Mouse (Mus musculus) adrenal gland, postnatal 25 days (tissue): ENCODE data around the gene Nhp2. TPM values are rescaled to one million over a fixed set of nuclear protein-coding genes. Genes with fewer than 3 reads are reported as not detected.

ENCODE experiments used
- DNase-seq: peaks from one replicate; pipeline ENCODE4 v3.0.0; 2021; ENCODE audit warnings: mixed read lengths
- long read RNA-seq: library from polyadenylated mRNA; stranded (forward); transcript quantifications from one replicate; pipeline ENCODE4 v2.0.0, GENCODE M21; 2021
- total RNA-seq: library from RNA; stranded (reverse); gene quantifications from 2 replicates; pipeline ENCODE4 v1.2.3, GENCODE M21; 2021

Nhp2 gene
- 68.0 and 76.9 TPM in 2 replicates for total RNA-seq
- long read RNA-seq, transcript Nhp2-202 (4 exons, 1,042 nt), result major isoform, 54 of 56 reads
- long read RNA-seq, partial matches to known transcripts, result 0 of 56 reads
- long read RNA-seq, other reads (novel, unspliced or antisense), result 1 of 56 reads

- peak; percentile 93 for DNase-seq
These were observed at the start of gene Nhp2 for GRCm38 (mm10) chr11:51619409-51620060. Gene Nhp2, plus strand, starts transcription at chr11:51619735.

DNA sequence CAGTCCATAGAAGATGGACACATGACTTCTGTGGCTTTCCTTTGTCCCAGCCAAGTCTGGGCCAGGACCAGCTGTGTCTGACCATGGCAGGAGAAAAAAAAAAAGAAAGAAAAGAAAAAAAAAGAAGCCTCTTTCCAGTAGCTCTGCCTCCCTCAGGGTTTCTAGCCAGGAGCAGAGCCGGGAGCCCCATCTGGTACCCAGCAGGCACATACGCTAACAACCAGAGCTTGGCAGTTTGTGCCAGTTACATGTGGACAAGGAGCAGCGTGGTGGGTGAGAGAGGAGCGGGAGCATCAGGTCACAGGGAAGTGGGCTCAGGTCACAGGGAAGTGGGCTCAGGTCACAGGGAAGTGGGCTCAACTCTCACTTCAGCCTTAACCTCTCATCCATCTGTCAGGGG lies 43.1 kb upstream of the Nhp2 start:
- no peak for DNase-seq

GRCm38 (mm10) chr11:51577587-51577986 lies 41.9 kb upstream of the Nhp2 start:
- no peak for DNase-seq

GRCm38 (mm10) chr11:51579024-51579423 lies 40.5 kb upstream of the Nhp2 start:
- DNase-seq, result no peak

DNA sequence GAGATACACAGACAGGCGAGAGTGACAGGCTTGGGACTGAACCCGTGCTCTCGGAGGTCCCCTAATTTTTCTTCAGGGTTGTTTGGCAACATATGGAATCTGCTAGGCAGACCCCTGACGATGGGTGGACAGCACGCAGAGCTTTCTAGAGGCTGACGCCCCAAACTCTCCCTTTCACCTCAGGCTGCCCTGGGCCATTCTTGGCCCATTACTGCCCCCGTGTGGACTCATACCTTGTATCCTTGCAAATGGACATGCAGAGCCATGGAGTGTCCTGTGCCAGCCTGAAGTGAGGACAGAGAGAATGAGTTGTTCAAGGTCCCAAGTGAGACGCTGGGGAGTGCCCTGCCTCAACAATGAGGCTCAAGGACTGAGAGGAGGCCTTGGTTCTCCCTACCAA lies 36.8 kb upstream of the Nhp2 start:
- DNase-seq, result peak; percentile 82

DNA sequence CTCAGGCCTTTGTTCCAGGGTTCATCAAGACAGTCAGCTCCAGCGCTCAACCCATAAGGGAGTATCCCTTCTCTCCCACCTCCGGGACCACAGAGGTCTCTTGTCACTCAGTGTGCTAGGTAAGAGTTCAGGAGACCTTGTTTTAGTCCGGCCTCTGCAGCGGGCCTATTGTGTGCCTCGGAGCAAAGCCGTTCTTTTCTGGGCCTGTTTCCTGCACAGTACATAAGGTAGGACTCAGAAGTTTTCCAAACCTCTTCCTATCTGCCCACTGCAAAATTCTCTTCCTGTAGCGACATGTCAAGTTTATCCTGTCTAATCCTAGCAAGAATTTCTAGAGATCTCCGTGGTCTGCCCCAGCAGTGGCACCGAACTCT lies 35.5 kb upstream of the Nhp2 start:
- no peak for DNase-seq

DNA sequence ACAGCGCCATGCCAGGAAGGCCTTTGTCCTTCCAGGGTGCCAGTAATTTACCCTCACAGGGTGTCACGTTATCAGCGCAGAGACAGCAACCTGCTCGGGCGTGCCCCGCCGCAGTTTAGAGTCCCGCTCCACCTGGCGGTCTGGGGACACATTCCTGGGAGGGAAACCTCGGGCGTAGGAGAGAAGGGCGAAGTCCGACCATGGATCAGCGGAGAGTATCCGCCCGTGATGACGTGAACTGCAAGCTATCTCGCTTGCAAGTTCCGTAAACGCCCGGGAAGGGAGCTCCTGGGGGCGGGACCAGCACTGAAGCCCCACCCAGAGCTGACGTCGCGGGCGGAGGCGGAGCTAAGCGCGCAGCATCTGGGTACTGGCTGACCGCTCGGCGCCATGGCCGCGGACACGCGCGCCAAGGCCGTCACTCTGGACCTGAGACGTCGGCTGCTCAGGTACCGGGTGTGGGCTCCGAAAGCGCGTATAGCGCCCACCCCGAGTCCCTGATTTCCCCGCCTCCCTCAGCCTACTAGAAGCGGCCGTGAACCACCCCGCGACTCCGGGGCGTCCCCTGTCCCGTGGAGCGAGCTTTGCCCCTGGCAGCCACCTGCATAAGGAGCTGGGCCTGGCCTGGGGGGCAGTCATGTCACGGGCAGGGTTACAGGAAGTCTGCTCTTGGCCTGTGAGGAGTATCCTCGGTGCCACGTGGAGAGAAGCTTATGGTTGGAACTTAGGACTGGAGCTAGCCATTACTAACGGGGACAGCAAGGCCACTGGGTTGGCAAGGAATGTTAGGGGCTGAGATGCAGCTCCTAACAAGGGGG lies 34.9 kb upstream of the Nhp2 start, which contains the start of gene Phykpl:
Gene Phykpl (plus strand): TSS at position 327 of the 818 bp plus-strand sequence.
- DNase-seq, result peak; percentile 97

DNA sequence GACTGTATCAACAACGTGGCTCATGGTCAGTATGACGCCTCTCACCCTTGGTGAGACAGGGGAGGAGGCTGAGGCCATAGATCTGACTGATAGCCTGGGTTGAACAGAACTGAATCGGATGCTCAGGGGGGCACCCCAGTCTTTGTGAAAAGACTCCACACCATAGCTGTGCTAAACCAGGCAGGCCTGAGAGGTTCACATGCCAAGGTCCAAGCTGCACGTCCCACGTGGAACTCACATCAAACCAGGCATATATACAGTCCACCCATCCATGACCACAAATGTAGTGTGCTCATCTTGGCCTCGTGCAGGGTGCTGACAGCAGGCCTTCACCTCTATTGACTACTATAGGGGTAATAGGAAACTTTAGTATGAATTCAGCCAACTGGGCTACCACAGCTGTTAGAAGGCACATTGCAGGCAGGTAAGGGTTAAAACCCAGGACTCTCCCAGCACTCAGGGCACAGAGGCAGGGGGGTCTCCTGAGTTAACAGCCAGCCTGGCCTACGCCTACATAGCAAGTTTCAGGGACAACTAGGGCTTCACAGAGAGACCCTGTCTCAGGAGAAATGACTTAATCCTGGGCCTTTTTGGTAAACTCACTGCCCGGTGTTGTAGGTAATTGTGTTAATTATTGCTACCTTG lies 33.8 kb upstream of the Nhp2 start:
- DNase-seq, result no peak

- no peak for DNase-seq
These were observed 33.1 kb upstream of the Nhp2 start for GRCm38 (mm10) chr11:51586411-51586810.

GRCm38 (mm10) chr11:51587059-51587458 lies 32.5 kb upstream of the Nhp2 start:
- no peak for DNase-seq

DNA sequence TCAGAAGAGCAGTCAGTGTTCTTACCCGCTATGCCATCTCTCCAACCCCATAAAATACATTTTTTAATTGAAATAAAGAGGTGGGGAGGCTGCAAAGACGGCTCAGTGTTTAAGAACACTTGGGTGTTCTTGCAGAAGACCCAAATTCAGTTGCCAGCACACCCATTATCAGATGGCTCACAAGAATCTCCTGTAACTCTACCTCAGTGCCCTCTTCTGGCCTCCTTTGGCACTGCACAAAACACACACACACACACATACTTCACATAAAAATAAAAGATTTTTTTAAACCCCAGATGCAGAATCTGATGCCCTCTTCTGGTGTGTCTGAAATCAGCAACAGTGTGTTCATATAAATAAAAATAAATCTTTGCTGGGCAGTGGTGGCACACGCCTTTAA lies 30.7 kb upstream of the Nhp2 start:
- no peak for DNase-seq

- DNase-seq, result no peak
These were observed 29.5 kb upstream of the Nhp2 start for GRCm38 (mm10) chr11:51590002-51590401.

- DNase-seq, result no peak
These were observed 28.4 kb upstream of the Nhp2 start for GRCm38 (mm10) chr11:51591168-51591567.

GRCm38 (mm10) chr11:51591915-51592314 lies 27.6 kb upstream of the Nhp2 start:
- no peak for DNase-seq

GRCm38 (mm10) chr11:51593368-51593767 lies 26.2 kb upstream of the Nhp2 start:
- DNase-seq, result no peak

GRCm38 (mm10) chr11:51593849-51594248 lies 25.7 kb upstream of the Nhp2 start:
- no peak for DNase-seq

DNA sequence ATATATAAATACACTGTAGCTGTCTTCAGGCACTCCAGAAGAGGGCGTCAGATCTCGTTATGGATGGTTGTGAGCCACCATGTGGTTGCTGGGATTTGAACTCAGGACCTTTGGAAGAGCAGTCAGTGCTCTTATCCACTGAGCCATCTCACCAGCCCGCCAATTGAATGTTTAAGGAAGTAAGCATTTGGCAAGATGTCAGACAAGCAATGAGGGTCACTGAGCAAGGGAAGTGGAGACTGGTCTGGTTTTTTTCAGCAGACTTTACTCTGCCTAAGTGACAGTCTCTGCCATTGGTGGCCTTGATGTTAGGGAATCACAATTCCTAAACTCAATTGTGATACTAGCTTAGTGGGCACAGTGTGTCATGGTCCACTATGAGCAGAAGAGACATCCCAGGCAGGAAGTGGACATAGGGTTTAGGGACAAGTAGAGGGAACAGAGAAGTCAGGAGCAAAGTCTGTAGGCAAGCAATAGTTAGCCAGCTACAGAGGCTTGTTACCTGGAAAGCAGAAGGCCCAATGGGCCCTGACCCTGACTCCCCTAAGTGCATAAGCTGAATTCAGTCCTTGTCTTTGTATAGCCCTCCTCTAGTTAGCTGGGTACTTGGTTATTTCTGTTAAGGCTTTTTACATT lies 24.7 kb upstream of the Nhp2 start:
- DNase-seq, result no peak

GRCm38 (mm10) chr11:51595459-51596083 lies 24.0 kb upstream of the Nhp2 start:
- no peak for DNase-seq

GRCm38 (mm10) chr11:51597553-51597952 lies 22.0 kb upstream of the Nhp2 start:
- DNase-seq, result no peak

GRCm38 (mm10) chr11:51602253-51602652 lies 17.3 kb upstream of the Nhp2 start:
- DNase-seq, result no peak

DNA sequence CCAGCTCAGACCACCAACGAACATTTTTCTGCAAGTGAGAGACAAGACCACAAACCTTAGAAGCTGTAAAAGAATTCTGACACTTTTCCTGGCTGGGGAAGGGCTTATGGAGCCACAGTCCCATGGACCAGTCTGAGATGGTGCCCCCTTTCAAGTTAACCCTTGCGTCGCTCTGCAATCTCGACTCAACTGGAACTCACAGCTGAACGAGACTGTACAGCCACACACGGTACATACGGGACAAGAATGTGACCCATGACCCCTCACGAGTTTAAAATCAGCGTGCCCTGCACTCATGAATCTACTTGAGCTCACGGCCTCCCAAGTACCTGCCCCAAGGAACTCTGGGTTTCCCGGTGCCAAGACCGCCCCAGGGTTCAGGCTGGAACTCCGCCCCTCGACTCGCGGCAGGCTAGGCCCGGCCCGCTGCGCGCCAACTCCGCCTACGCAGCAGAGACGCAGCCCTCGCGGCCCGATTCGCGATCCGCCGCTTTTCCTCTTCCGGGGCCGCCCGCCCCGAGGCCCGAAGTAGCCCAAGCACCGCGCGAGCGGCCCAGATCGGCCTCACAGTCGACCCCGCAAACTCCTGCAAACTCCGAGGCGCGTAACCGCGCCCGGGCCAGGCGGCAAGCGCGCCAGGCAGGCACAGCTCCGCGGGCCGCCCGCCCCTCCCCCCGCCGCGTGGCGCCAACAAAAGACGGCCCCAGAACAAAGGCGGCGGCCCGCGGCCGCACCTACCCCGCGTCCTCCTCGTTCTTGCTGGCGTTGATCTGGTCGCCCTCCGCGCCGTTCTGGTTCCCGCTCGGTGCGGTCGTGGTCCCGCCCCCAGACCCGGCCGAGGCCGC lies 13.7 kb upstream of the Nhp2 start:
- peak; percentile 92 for DNase-seq
